Mouse (Mus musculus) embryonic facial prominence, embryonic 13.5 days (tissue): Measurements from ENCODE around the gene Zfp143. TPM values are rescaled to one million over a fixed set of nuclear protein-coding genes. Genes with fewer than 3 reads are reported as not detected.
"Not testable (repeated sequence)": the region's sequence is repeated elsewhere in the genome, so short reads cannot be mapped to it uniquely, and the experiment has no call there.

Experiments
- ATAC-seq: fragments of 200-750 bp; cut with Nextera tagmentation; 2 replicates; pipeline ENCODE4 v1.8.0; 2017; ENCODE audit warnings: low read depth; ENCODE audit not compliant: insufficient number of reproducible peaks, insufficient read depth, low FRiP score, low TSS enrichment
- H3K27ac ChIP-seq: fragments of 300-500 bp; sonication (generic); 2 replicates; pipeline ENCODE4 v1.5.1; 2015; ENCODE audit warnings: moderate library complexity, mild to moderate bottlenecking, inconsistent platforms
- H3K27me3 ChIP-seq: fragments of 300-500 bp; sonication (generic); 2 replicates; pipeline ENCODE4 v1.6.1; 2015; ENCODE audit warnings: mild to moderate bottlenecking, inconsistent platforms
- H3K36me3 ChIP-seq: fragments of 300-500 bp; sonication (generic); 2 replicates; pipeline ENCODE4 v1.6.1; 2015; ENCODE audit warnings: mild to moderate bottlenecking, inconsistent platforms
- H3K4me1 ChIP-seq: fragments of 300-500 bp; sonication (generic); 2 replicates; pipeline ENCODE4 v1.6.1; 2015; ENCODE audit warnings: inconsistent platforms
- H3K4me2 ChIP-seq: fragments of 300-500 bp; sonication (generic); 2 replicates; pipeline ENCODE4 v1.6.1; 2015; ENCODE audit warnings: moderate library complexity, mild to moderate bottlenecking, inconsistent platforms
- H3K4me3 ChIP-seq: fragments of 300-500 bp; sonication (generic); 2 replicates; pipeline ENCODE4 v1.5.1; 2015; ENCODE audit warnings: mild to moderate bottlenecking, inconsistent platforms
- H3K9ac ChIP-seq: fragments of 300-500 bp; sonication (generic); 2 replicates; pipeline ENCODE4 v1.6.1; 2015; ENCODE audit warnings: mild to moderate bottlenecking, inconsistent platforms
- H3K9me3 ChIP-seq: fragments of 300-500 bp; sonication (generic); 2 replicates; pipeline ENCODE4 v1.6.1; 2016; ENCODE audit warnings: inconsistent platforms
- WGBS: fragments of 180-500 bp; shearing (Covaris S2); methylation state at CpG from one replicate; pipeline ENCODE4 v1.1.7; 2015; ENCODE audit warnings: mixed read lengths; 5-methylcytosine and 5-hydroxymethylcytosine counted together
- polyA plus RNA-seq: library from polyadenylated mRNA; unstranded; fragments of >200 nt; fragmentation: Nextera tagmentation; extraction: Ambion mirVana; gene quantifications from 2 replicates; pipeline ENCODE4 v1.2.1, GENCODE M21; 2015

Zfp143 gene
- polyA plus RNA-seq, result 18.0 and 19.8 TPM in 2 replicates

DNA sequence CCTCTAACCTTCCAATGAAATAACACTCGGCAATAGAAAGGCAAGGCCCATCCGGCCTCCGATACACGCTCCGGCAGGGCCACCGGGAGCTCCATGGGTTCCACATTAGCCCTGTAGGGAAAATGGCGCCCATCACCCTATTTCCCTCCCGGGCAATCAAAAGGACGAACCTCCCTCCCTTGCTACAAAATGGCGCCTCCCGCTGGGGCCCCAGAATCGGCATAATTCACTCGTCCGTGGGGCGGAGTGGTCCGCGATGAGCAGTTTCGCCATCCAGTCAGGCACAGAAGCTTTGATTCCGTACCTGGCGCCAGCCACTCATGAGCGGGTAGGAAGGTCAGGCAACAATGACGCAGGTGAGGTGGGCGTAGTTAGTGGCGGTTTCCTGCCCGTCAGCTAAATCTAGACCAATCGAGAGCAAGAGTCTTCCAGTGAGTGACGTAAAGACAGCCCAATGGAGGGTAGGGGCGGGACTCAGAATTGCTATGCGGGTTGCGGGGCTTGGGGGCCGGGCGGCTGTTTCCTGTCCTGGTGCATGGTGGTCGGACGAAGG is at the start of gene Zfp143:
Gene Zfp143, plus strand, starts transcription at position 19 of the 553 bp plus-strand sequence.
- ATAC-seq, result peak; percentile 99

DNA sequence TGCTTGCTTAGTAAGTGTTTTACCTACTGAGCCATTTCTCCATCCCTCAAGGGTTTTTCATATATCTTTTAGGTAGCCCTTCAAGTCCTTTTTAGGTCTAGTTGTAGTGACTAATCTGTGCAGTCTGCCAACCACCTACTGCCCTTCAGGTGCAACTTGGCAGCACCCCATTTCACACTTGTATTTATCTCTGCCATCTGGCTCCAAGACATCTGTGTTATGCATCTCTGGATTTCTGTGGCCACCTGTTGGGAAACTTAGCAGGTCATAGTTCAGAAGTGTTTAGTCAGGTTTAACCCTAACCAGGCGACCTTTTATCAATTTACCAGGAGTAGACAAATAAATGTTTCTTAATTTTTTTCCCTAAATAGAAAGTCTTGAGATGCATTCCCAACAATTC is 49.6 kb upstream of the Zfp143 start:
- H3K9me3 ChIP-seq, result no peaks in the 10 kb centered on the region
- no peak for ATAC-seq
- no peak overlapping the region for H3K27ac ChIP-seq
- no peak overlapping the region for H3K4me3 ChIP-seq
- no peaks in the 10 kb centered on the region for H3K4me1 ChIP-seq
- H3K36me3 ChIP-seq, result no peaks in the 10 kb centered on the region
- H3K9ac ChIP-seq, result no peak overlapping the region
- no peaks in the 10 kb centered on the region for H3K27me3 ChIP-seq
- no peak overlapping the region for H3K4me2 ChIP-seq
- WGBS, result 56% methylated on average over 1 of the region's 1 CpGs

More for the DNA sequence above, at the start of gene Zfp143:
- Histone ChIP-seq H3K36me3 (peaks cover 25% of the 10 kb centered on the region), H3K9me3 (no peaks in the 10 kb centered on the region), H3K27me3 (no peaks in the 10 kb centered on the region), H3K27ac (peak within 1 kb of the TSS; percentile 100), H3K4me3 (peak within 1 kb of the TSS; percentile 80), H3K9ac (peak within 1 kb of the TSS; percentile 96), H3K4me2 (peak within 1 kb of the TSS; percentile 67), H3K4me1 (peaks cover 11% of the 10 kb centered on the region)
- under 1% methylated on average over 34 of the region's 34 CpGs for WGBS

DNA sequence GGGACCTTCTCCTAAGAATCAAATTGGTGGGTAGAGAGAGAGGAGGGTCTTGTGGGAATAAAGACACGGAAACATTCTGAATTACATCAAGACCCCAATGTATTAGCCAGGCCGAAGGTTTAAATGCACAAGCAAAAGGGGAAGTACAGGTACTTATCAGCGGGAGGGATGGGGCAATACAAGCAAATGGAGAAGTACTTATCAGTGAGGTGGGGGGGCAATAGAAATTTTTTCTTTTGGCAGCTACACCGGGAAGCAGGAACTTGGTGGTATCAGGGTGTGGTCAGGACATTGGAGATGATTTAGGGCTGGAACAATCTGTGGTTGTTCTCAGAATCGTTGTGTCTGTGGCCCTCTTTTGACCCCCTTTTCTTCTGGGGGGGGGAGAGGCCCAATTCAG is 46.7 kb upstream of the Zfp143 start:
- H3K9ac ChIP-seq, result no peak overlapping the region
- no peak overlapping the region for H3K27ac ChIP-seq
- H3K9me3 ChIP-seq, result no peaks in the 10 kb centered on the region
- 82% methylated on average over 5 of the region's 5 CpGs for WGBS
- H3K4me1 ChIP-seq, result peaks cover 2% of the 10 kb centered on the region; the same call in 1 of the 2 replicates
- no peak for ATAC-seq
- H3K4me3 ChIP-seq, result no peak overlapping the region
- H3K27me3 ChIP-seq, result no peaks in the 10 kb centered on the region
- no peak overlapping the region for H3K4me2 ChIP-seq
- H3K36me3 ChIP-seq, result no peaks in the 10 kb centered on the region

DNA sequence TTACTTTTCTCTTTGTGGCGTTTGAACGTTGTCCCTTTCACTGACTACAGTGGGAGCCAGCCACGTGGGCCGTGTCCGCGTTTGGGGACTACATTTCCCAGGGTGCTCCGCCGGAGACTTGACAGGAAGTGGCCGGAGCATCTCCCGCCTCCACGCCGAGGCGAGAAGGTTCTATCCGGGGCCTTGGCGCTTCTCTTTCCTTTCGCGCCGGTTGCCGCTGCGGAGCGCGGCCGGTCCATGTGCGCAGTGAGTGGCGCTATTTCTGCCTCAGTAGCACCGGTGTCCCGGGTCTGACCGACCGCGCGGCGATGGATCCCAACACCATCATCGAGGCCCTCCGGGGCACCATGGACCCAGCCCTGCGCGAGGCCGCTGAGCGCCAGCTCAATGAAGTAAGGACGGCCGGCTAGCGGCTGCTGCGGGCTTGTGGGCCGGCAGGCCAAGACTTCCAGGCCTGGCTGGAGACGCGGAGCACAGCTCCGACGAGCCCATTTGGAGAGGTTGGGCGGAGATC is 42.8 kb upstream of the Zfp143 start, which contains the start of gene Ipo7:
Gene Ipo7, plus strand, starts transcription at position 158 of the 514 bp plus-strand sequence.
- Histone ChIP-seq H3K36me3 (no peaks in the 10 kb centered on the region), H3K4me2 (peak within 1 kb of the TSS; percentile 90), H3K9me3 (no peaks in the 10 kb centered on the region), H3K4me1 (peaks cover 10% of the 10 kb centered on the region; the same call in 1 of the 2 replicates), H3K27me3 (no peaks in the 10 kb centered on the region), H3K4me3 (peak within 1 kb of the TSS; percentile 100), H3K27ac (peak within 1 kb of the TSS; percentile 93), H3K9ac (peak within 1 kb of the TSS; percentile 99)
- WGBS, result under 1% methylated on average over 48 of the region's 48 CpGs
- ATAC-seq, result peak; percentile 93

DNA sequence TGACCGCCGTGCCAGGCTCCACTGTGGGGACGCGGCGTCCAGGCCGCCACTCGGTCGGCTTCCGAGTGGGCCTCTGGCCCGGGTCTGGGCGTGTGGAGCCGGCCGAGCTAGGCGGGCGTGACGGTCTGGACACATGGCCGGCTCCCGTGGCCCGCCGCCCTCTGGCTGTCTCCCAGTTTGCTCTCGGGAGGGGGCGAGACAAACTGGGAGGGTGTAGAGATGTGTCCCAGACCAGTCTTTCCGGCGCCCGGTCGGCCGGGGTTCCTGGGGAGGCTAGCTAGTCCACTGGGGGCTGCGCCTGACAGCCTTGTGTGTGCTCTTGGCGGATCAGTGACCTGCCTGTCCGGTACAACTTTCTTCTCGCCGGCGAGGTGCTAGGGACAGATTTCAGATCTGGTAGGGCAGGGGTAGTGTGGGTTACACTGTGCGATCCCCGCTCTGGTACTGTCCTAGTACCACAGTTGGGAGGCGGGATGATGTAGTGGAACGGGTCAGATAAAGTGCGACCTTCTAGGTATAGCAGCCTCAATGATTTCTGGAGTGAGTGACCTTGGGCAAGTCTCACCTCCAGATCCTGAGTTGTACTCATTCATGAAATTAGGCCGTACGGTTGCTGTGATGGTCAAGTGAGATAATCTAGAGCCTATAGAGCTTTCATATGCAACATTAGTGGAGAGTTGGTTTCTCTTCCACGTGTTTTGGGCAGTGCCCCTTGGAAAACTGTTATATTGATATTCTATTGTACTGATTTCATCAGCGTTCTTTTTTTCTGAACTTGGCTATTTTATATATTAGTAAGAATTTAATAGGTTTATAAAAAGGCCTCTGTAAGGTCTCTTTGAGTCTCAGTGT is 42.2 kb upstream of the Zfp143 start:
- peaks cover 10% of the 10 kb centered on the region; the same call in 1 of the 2 replicates for H3K4me1 ChIP-seq
- peak overlapping the region; percentile 90 for H3K4me2 ChIP-seq
- H3K27ac ChIP-seq, result peak overlapping the region; percentile 93
- H3K36me3 ChIP-seq, result no peaks in the 10 kb centered on the region
- peak overlapping the region; percentile 100 for H3K4me3 ChIP-seq
- peak overlapping the region; percentile 99 for H3K9ac ChIP-seq
- H3K9me3 ChIP-seq, result no peaks in the 10 kb centered on the region
- no peaks in the 10 kb centered on the region for H3K27me3 ChIP-seq
- ATAC-seq, result peak; percentile 65
- WGBS, result under 1% methylated on average over 42 of the region's 42 CpGs

DNA sequence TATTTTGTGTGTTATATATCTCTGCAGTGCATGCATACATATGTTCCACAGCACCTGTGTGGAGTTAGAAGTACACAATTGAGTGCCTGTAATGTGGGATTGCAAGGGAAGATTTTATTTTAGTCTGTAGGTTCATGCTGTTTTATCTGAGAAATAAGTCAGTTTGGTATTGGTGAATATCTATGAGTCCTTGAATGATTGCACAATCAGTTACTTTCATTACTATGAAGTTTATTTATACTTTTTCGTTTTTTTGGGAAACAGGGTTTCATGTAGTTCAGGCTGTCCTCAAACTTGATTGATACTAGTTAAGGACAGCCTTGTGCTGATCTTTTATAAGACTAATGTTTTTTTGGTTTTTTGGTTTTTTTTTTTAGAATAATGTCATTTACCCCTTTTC is 37.5 kb upstream of the Zfp143 start:
- H3K9ac ChIP-seq, result no peak overlapping the region
- peaks cover 12% of the 10 kb centered on the region; the same call in 1 of the 2 replicates for H3K36me3 ChIP-seq
- H3K4me3 ChIP-seq, result no peak overlapping the region
- no peak overlapping the region for H3K27ac ChIP-seq
- H3K4me1 ChIP-seq, result peaks cover 10% of the 10 kb centered on the region; the same call in 1 of the 2 replicates
- H3K4me2 ChIP-seq, result no peak overlapping the region
- WGBS, result 91% methylated on average over 1 of the region's 1 CpGs
- no peak for ATAC-seq
- no peaks in the 10 kb centered on the region for H3K9me3 ChIP-seq
- H3K27me3 ChIP-seq, result no peaks in the 10 kb centered on the region

DNA sequence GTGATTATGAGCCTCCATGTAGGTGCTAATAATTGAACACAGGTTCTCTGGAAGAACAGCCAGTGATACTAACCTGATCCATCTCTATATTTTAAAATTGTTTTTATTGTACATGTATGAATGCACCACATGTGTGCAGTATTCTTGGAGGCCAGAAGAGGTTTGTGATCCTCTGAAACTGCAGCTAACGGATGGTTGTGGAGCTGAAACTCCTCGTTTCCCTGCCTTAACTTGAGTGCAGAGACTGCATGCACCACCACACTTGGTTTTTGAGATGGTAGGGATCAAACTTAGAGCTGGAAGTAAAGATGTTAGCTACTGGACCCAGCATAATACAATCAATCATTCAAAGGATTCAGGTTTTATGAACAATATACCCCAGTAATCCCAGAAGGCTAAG is 34.4 kb upstream of the Zfp143 start:
- ATAC-seq, result no peak

DNA sequence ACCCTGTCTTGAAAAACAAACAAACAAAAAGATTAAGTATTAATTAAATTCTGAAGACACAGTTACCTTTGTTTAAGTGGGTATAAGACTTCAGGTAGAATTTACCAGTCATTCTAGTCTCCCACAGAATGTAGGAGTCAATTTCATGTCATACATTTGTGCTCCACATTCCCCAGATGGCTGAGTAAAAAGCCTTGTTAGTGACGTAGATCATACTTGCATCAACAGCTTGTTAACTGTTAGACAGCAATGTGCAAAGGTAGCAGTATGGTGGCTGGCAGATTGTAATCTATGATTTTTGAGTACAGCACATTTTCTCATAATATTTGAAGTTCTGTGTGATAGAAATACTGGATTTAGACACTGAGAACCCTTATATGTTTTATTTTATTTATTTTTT is 32.2 kb upstream of the Zfp143 start:
- Histone ChIP-seq H3K4me1 (no peaks in the 10 kb centered on the region), H3K4me3 (no peak overlapping the region), H3K36me3 (peaks cover 57% of the 10 kb centered on the region), H3K27ac (no peak overlapping the region), H3K27me3 (no peaks in the 10 kb centered on the region), H3K9me3 (no peaks in the 10 kb centered on the region), H3K4me2 (no peak overlapping the region), H3K9ac (no peak overlapping the region)
- no peak for ATAC-seq
- WGBS, result 73% methylated on average over 1 of the region's 1 CpGs

More for the DNA sequence above, 34.4 kb upstream of the Zfp143 start:
- Histone ChIP-seq H3K9ac (no peak overlapping the region), H3K4me1 (no peaks in the 10 kb centered on the region), H3K27ac (no peak overlapping the region; the same call in 1 of the 2 replicates), H3K4me2 (no peak overlapping the region), H3K9me3 (no peaks in the 10 kb centered on the region), H3K27me3 (no peaks in the 10 kb centered on the region), H3K4me3 (no peak overlapping the region), H3K36me3 (peaks cover 36% of the 10 kb centered on the region)
- 78% methylated on average over 2 of the region's 2 CpGs for WGBS

DNA sequence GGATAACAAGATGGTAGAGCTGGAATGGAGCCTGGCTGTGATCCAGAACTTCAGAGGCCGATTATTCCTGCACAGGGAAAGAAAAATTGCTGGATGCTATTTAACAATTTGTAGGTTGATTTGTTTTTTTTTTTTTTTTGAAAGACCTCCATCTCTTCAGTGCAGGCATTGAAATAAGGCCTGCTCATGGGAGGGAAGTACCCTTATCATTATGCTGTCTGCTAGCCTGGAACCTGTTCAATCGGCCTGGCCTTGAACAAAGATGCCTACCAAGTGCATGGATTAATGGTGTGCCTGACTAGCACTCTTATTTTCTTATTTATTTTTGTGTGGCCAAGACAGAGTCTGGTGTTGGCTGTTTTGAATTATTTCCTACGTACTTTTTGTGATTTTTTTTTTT is 30.7 kb upstream of the Zfp143 start:
- H3K27ac ChIP-seq, result no peak overlapping the region
- no peak overlapping the region for H3K4me3 ChIP-seq
- no peak overlapping the region for H3K4me2 ChIP-seq
- H3K9ac ChIP-seq, result no peak overlapping the region
- no peaks in the 10 kb centered on the region for H3K27me3 ChIP-seq
- H3K9me3 ChIP-seq, result no peaks in the 10 kb centered on the region
- H3K36me3 ChIP-seq, result peaks cover 64% of the 10 kb centered on the region
- no peak for ATAC-seq
- H3K4me1 ChIP-seq, result peaks cover 4% of the 10 kb centered on the region; the same call in 1 of the 2 replicates
- WGBS, result 67% methylated on average over 3 of the region's 3 CpGs

DNA sequence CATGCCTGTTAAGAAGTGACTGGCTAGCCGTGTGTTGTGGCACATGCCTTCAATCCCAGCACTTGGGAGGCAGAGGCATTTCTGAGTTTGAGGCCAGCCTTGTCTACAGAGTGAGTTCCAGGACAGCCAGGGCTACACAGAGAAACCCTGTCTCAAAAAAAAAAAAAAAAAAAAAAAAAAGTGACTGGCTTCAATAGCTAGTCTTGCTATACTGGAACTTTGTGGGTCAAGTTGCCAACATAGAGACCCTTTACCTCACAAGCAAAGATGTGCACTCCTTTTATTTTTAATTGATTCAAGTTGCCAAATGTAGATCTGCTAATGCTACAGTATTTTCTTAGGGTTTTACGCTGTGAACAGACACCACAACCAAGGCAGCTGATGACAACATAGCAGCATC is 3.3 kb upstream of the Zfp143 start:
- WGBS, result 93% methylated on average over 2 of the region's 2 CpGs
- not testable (repeated sequence) for H3K27ac ChIP-seq, H3K4me3 ChIP-seq, H3K4me2 ChIP-seq, ATAC-seq, H3K9ac ChIP-seq, H3K9me3 ChIP-seq, H3K27me3 ChIP-seq
- Histone ChIP-seq H3K4me1 (peaks cover 11% of the 10 kb centered on the region), H3K36me3 (peaks cover 43% of the 10 kb centered on the region)

DNA sequence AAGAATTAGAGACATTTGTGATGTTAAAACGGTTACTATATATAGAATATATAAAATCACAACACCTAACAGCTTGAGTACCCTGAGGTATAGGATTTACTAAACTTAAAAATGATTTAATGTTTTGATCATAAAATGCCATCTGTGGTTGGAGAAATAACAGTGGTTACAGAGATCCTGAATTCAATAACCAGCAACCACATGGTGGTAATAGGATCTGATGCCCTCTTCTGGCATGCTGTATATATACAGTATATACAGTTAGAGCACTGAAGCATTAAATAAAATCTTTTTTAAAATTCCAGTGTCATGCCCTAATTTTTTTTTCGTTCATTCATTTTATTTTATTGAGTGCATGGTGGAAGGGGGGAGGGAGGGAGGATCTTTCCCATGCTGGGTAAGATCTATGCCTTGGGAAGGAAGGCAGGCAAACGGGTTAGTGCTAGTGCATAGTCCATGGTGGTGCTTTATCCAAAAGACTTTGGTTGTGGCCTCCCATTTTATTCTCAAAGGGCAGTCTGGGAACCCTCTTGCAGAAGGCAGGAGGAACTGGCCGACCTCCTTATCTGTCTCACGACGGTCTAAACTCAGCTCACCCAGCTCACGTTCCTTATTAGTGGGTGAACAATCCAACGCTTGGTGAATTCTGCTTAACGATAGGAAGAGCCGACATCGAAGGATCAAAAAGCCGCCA is 1.8 kb upstream of the Zfp143 start:
- no peak for ATAC-seq
- no peaks in the 10 kb centered on the region for H3K9me3 ChIP-seq
- H3K4me2 ChIP-seq, result peak overlapping the region; percentile 67; the same call in 1 of the 2 replicates
- H3K4me1 ChIP-seq, result peaks cover 11% of the 10 kb centered on the region
- H3K27ac ChIP-seq, result no peak overlapping the region; the same call in 1 of the 2 replicates
- H3K36me3 ChIP-seq, result peaks cover 35% of the 10 kb centered on the region
- H3K4me3 ChIP-seq, result no peak overlapping the region
- no peak overlapping the region for H3K9ac ChIP-seq
- WGBS, result 84% methylated on average over 12 of the region's 12 CpGs
- H3K27me3 ChIP-seq, result no peaks in the 10 kb centered on the region
